Mouse (Mus musculus) layer of hippocampus, postnatal 25 days (tissue): ENCODE measurements around the gene Wdr46. TPM values are rescaled to one million over a fixed set of nuclear protein-coding genes. Genes with fewer than 3 reads are reported as not detected.
"Not testable (repeated sequence)": the region's sequence is repeated elsewhere in the genome, so short reads cannot be mapped to it uniquely, and the experiment has no call there.

Experiments used
- DNase-seq, 2 experiments: peaks; one replicate each; pipeline ENCODE4 v3.0.0; 2022; ENCODE audit warnings: mixed read lengths in 2 of 2, low spot score in 1 of 2; ENCODE audit errors: extremely low spot score in 1 of 2
- total RNA-seq, 2 experiments: library from RNA; stranded (reverse); gene quantifications; 2 replicates each; pipeline ENCODE4 v1.2.3; 2021

The Wdr46 gene
- total RNA-seq, 2 experiments from 2014 or later: 13.2 to 14.2 TPM

- no peak for DNase-seq
Observed at GRCm38 (mm10) chr17:33969394-33969793, 28.9 kb downstream of the Wdr46 start.

GRCm38 (mm10) chr17:33972691-33973090 is 32.2 kb downstream of the Wdr46 start:
- no peak for DNase-seq

DNA sequence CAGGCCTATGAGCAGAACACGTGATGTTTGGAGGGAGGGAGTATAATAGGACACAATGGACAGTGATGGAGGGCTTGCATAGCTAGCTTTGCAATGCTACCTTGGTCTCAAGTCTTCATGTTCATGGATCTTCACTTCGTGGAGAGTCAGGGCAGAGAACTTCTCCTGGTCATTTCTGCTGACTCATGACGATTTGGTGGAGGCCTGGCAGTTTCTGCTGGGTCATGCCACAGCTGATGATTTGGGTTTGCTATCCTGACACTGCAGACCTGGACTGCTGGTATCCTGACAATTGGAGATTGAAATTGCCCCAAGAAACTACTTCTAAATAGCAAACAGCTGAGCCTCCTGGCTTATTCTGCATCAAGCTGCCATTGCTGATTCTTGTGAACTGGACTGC is 33.1 kb downstream of the Wdr46 start:
- DNase-seq: no peak

DNA sequence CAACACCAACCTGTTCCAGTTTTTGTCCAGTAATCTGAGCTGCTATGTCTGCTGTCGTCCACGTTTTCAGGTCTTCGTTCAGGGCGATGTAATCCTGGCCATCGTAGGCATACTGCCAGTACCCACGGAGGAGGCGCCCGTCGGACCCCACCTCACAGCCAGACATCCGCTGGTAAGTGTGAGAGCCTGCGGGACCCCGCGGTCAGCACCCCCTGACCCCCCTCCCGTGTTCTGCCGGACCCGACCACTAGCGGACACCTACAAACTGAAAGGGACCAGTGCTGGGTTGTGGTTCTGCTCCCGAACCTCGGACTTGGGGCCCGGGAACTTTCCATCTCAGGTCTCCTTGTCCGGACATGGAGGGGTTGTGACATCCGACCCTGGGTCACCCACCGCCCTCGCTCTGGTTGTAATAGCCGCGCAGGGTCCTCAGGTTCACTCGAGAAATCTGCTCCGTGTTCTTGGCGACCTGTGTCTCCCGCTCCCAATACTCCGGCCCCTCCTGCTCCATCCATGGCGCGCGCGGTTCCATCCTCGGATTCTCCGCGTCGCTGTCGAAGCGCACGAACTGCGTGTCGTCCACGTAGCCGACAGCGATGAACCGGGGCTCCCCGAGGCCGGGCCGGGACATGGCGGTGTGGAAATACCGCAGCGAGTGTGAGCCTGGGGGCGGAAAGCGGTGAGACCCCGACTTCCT is 37.5 kb downstream of the Wdr46 start:
- no peak for DNase-seq

- DNase-seq: no peak
Observed at GRCm38 (mm10) chr17:33978631-33979031, 38.2 kb downstream of the Wdr46 start.

DNA sequence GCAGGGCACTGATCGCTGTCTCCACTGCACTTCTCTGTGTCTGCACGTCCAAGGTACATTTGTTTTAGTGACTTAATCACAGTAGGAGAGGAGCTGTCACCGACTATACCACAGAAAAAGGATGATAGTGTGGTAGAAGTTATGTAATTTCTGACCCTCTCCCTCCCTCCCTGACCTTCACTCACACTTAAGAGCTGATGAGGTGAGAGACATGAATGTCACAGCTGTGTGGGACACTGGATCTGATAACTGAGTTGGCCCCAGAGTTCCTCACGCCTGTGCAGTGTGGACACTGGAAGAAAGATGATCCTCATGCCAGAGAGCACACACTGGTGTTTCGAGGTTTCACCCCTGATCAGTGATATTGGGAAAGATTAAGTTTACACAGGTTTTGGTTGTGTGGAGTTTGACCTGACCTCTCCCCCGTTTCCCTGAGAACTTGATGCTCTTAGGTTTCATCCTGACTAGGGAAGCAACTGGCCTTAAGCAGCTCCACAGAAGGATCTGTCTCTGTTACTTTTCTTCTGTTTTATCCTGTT is 39.1 kb downstream of the Wdr46 start:
- no peak for DNase-seq

DNA sequence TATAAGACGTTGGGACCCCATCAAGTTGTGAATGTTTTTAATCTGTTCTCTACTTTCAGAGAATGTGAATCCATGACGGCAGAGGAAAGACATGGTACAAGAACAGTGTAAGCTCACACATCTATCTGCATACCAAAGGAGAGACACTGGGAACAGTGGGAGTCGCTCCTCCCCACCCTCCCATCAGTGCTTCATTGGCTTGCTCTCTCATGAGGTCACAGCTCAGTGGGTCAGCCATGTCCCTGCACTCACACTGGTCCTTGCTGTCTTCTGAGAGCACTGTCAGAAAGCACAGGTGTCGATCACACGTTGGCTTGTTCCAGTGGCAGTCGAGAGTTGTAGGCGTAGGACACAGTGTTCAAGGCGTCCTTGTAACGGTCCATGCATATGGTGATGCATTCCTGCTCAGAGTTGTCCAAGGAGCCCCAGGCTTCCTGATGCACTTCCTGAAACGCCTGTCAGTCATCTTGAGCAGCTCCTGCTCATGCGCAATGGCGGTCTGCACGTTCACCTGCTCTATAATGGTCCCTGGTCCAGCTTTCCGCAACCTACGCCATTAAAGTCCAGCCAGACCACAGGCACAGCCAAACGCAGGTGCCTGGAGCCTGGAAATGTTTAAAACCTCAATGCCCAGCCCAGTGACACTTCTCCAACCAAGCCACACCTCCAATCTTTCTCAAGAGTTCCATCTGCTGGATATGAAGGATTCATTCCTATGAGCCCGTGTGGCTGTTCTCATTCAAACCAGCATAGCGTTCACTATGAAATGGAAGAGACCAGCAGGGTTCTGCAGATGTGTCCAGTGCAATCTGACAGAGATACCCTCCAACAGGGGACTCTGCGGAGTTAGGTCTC is 39.9 kb downstream of the Wdr46 start:
- no peak for DNase-seq

GRCm38 (mm10) chr17:33981192-33981909 is 40.9 kb downstream of the Wdr46 start:
- peak; percentile 36 to 74 for DNase-seq

GRCm38 (mm10) chr17:33982136-33982535 is 41.7 kb downstream of the Wdr46 start:
- peak in 1 of 2 experiments; percentile 74 for DNase-seq

DNA sequence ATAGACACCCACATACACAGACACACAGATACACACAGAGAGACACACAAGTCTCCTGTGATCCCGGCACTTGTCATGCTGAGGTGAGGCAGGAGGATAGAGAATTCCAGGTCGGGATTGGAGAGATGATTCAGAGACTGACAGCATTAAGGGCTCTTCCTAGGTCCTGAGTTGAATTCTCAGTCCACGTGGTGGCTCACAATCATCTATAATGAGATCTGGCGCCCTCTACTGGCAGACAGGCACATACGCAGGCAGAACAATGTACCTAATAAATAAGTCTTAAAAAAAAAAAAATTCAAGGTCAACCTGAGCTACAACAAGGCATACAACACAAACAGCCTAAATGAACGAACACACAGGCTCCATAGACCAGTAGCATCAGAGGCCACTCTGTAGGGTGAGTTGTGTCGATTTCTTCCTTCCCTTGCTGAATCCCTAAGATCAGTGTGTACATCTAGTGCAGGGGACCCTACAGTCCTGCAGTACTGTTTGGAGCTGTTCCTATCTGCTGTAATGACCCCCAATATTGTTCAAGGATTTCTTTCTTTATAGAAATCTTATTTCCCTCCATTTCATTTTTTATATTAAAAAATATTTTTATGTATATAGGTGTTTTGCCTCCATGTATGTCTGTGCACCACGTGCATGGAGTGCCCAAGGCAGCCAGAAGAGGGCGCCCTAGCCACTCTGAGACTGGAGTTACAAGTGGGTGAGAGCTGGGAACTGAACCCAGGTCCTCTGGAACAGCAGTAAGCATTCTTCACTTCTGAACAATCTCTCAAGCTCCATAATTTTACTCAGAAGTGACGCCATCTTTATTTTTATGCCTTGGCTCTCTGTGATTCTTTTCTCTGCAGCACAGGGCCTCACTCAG is 51.6 kb downstream of the Wdr46 start:
- peak in 1 of 2 experiments; percentile 67 for DNase-seq

GRCm38 (mm10) chr17:33994959-33995358 is 54.5 kb downstream of the Wdr46 start:
- no peak for DNase-seq

- DNase-seq: no peak
Observed at GRCm38 (mm10) chr17:33995651-33996050, 55.2 kb downstream of the Wdr46 start.

- DNase-seq: not testable (repeated sequence)
Observed at GRCm38 (mm10) chr17:33997025-33997424, 56.6 kb downstream of the Wdr46 start.

GRCm38 (mm10) chr17:33998697-33999096 is 58.2 kb downstream of the Wdr46 start:
- DNase-seq: not testable (repeated sequence)

Other genes with a start within 250 kb of the Wdr46 start
- 10 to 100 TPM; 80.9 to 84.4 TPM for gene March2, start 222.0 kb upstream of the Wdr46 start, total RNA-seq
- gene Rab11b, start 180.1 kb upstream of the Wdr46 start, total RNA-seq: 100 to 1,000 TPM; 304 to 328 TPM
- gene Angptl4, start 158.8 kb upstream of the Wdr46 start, total RNA-seq: 1 to 10 TPM; 3.8 to 4.0 TPM
- gene Kank3, start 130.1 kb upstream of the Wdr46 start, total RNA-seq: 10 to 100 TPM; 27.8 to 35.8 TPM
- gene Rps28, start 116.1 kb upstream of the Wdr46 start, total RNA-seq: 100 to 1,000 TPM; 728 to 834 TPM
- 100 to 1,000 TPM; 214 to 222 TPM for gene Ndufa7, start 116.1 kb upstream of the Wdr46 start, total RNA-seq
- 10 to 100 TPM; 23.7 to 23.8 TPM for gene Cd320, start 97.6 kb upstream of the Wdr46 start, total RNA-seq
- not detected for gene Gm7029, start 66.8 kb upstream of the Wdr46 start, total RNA-seq
- gene Kifc1, start 50.0 kb upstream of the Wdr46 start, total RNA-seq: 1 to 10 TPM; 1.9 to 2.1 TPM
- gene Platr17, start 35.5 kb upstream of the Wdr46 start, total RNA-seq: not detected
- gene Daxx, start 31.2 kb upstream of the Wdr46 start, total RNA-seq: 10 to 100 TPM; 27.4 to 27.9 TPM
- gene Tapbp, start 24.8 kb upstream of the Wdr46 start, total RNA-seq: 10 to 100 TPM; 36.2 to 37.0 TPM
- 10 to 100 TPM; 27.7 to 29.6 TPM for gene Zbtb22, start 24.8 kb upstream of the Wdr46 start, total RNA-seq
- gene Rgl2, start 11.1 kb upstream of the Wdr46 start, total RNA-seq: 10 to 100 TPM; 53.4 to 72.7 TPM
- 10 to 100 TPM; 95.7 to 97.8 TPM for gene Pfdn6, start 317 bp upstream of the Wdr46 start, total RNA-seq
- gene B3galt4, start 10.8 kb downstream of the Wdr46 start, total RNA-seq: 1 to 10 TPM; 6.0 to 6.6 TPM
- 10 to 100 TPM; 85.0 to 95.9 TPM for gene Vps52, start 15.2 kb downstream of the Wdr46 start, total RNA-seq
- 100 to 1,000 TPM; 311 to 351 TPM for gene Rps18, start 15.3 kb downstream of the Wdr46 start, total RNA-seq
- 10 to 100 TPM; 15.8 to 19.7 TPM for gene H2-K1, start 59.7 kb downstream of the Wdr46 start, total RNA-seq
- 10 to 100 TPM; 37.1 to 44.3 TPM for gene Ring1, start 84.0 kb downstream of the Wdr46 start, total RNA-seq
- gene H2-Ke6, start 87.4 kb downstream of the Wdr46 start, total RNA-seq: 10 to 100 TPM; 54.3 to 63.9 TPM
- gene Slc39a7, start 91.0 kb downstream of the Wdr46 start, total RNA-seq: 10 to 100 TPM; 94.3 to 95.5 TPM
- gene Rxrb, start 91.2 kb downstream of the Wdr46 start, total RNA-seq: 10 to 100 TPM; 76.0 to 83.6 TPM
- 10 to 100 TPM; 23.5 to 25.3 TPM for gene Col11a2, start 98.8 kb downstream of the Wdr46 start, total RNA-seq
- gene H2-Oa, start 151.7 kb downstream of the Wdr46 start, total RNA-seq: under 1 TPM; 0.42 to 0.45 TPM
- 10 to 100 TPM; 32.3 to 35.1 TPM for gene H2-DMa, start 178.9 kb downstream of the Wdr46 start, total RNA-seq
- 100 to 1,000 TPM; 196 to 216 TPM for gene Brd2, start 182.0 kb downstream of the Wdr46 start, total RNA-seq
- under 1 TPM; 0.69 to 0.94 TPM for gene H2-DMb2, start 202.6 kb downstream of the Wdr46 start, total RNA-seq
- gene H2-DMb1, start 212.4 kb downstream of the Wdr46 start, total RNA-seq: 1 to 10 TPM; 1.8 to 3.4 TPM
- gene Tap1, start 246.9 kb downstream of the Wdr46 start, total RNA-seq: 1 to 10 TPM; 3.0 to 3.4 TPM
- 1 to 10 TPM; 1.6 to 1.7 TPM for gene Psmb9, start 247.1 kb downstream of the Wdr46 start, total RNA-seq